In the genomic region with DNA sequence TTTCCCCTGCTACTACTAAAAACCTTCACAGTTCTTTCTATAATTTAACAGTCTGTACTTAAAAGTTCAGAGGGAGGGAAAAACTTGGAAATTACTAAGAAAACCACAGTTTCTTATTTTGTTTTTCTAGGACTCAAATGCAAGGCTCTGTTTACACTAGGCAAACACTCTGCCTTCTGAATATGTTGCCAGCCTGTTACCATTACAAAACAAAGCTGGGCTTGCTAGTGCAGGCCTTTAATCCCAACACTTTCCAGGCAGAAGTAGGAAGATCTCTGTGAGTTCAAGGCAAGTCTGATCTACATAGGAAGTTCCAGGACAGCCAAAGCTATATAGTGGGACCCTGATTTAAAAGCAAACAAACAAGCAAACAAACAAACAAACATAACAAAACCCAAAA, we compare ENCODE assay signal across 15 mouse cellular contexts.
"Had no signal": no experiment of that assay in that cellular context is flagged by ENCODE, and none has a peak within 500 bp of the region (broad histone marks: within the 10 kb centered on the region; RNA-seq: fewer than 3 reads in every experiment).

No protein-coding gene starts in this region.

- H3K9ac ChIP-seq: neural tube, embryonic 15.5 days; stomach, embryonic 15.5 days had no signal

- H3K36me3 ChIP-seq: neural tube, embryonic 15.5 days; stomach, embryonic 15.5 days had no signal

- H3K27me3 ChIP-seq: neural tube, embryonic 15.5 days; stomach, embryonic 15.5 days had no signal

- H3K4me1 ChIP-seq: neural tube, embryonic 15.5 days; stomach, embryonic 15.5 days had no signal

- DNase-seq: retina, postnatal 1 day; right cerebral cortex, adult 18-20 months; right cerebral cortex, postnatal 14 days; right cerebral cortex, postnatal 25 days; right cerebral cortex, postnatal 4 days; spleen, adult 18-20 months; thymus, adult 18-20 months; thymus, adult 2 months; thymus, postnatal 14 days; thymus, postnatal 25 days; thymus, postnatal 36 days; thymus, postnatal 4 days had no signal

- H3K27ac ChIP-seq: neural tube, embryonic 15.5 days; stomach, embryonic 15.5 days; stomach, postnatal 0 days had no signal

- H3K4me2 ChIP-seq: neural tube, embryonic 15.5 days; stomach, embryonic 15.5 days had no signal

- H3K4me3 ChIP-seq: neural tube, embryonic 15.5 days; stomach, embryonic 15.5 days had no signal

- H3K9me3 ChIP-seq: neural tube, embryonic 15.5 days; stomach, embryonic 15.5 days had no signal
